Mouse (Mus musculus): ENCODE results near the gene Gm29609.

DNA sequence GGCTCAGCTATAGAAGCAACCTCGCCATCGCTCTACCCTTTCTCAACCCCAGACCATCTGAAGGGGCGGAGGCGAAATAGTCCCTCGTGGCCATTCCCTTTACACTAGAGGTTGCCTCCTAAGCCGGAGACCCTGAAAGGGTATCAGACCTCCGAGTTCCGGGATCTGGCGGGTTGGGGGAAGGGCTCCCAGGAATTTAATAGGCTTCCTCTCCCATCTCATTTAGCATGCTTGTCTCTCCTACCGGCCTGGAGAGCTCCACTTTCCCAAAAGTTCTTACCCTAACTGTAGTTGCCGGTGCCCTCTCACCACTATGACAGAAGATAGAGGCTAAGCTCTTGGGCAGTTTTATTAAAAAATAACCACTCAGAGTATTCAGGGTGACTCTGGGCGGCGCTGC is 42.1 kb downstream of the Gm29609 start:
- no peak for TF ChIP-seq SMC3 (IDR thresholded peaks at IDR 0.05; ENCODE audit: low read depth, low read length)
- TF ChIP-seq CTCF (conservative IDR thresholded peaks at IDR 0.05 in 1 of 2, IDR thresholded peaks at IDR 0.05 in 1 of 2; ENCODE audit: low read depth in 2 of 2, low read length in 2 of 2), result no peak
- no peak for TF ChIP-seq ZC3H11A (IDR thresholded peaks at IDR 0.05; ENCODE audit: low read depth, low read length)
- no peak for TF ChIP-seq POLR2A (IDR thresholded peaks at IDR 0.05; ENCODE audit: low read depth, low read length)
- no peak for TF ChIP-seq MAX (IDR thresholded peaks at IDR 0.05; ENCODE audit: low read length)
- no peak for TF ChIP-seq MXI1 (IDR thresholded peaks at IDR 0.05; ENCODE audit: low read depth, low read length)
- TF ChIP-seq SIN3A (IDR thresholded peaks at IDR 0.05; ENCODE audit: low read length), result no peak
- no peak for TF ChIP-seq POLR2AphosphoS2 (IDR thresholded peaks at IDR 0.05; ENCODE audit: low read depth, low read length)
